Mouse (Mus musculus) naive thymus-derived CD4-positive, alpha-beta T cell, adult 2 months (primary cell): ENCODE data around the gene Prr29.
A peak's percentile ranks its signal among the peaks of the same experiment; 100 is the strongest.

Experiments used
- DNase-seq: peaks from one replicate; pipeline ENCODE4 v3.0.0-alpha.2; 2011; ENCODE audit warnings: low read depth

Prr29 gene

GRCm38 (mm10) chr11:106410011-106410410 is 44.7 kb downstream of the Prr29 start:
- DNase-seq: no peak

GRCm38 (mm10) chr11:106410507-106410906 is 45.2 kb downstream of the Prr29 start:
- no peak for DNase-seq

GRCm38 (mm10) chr11:106411157-106411556 is 45.9 kb downstream of the Prr29 start:
- no peak for DNase-seq

- no peak for DNase-seq
These were observed 47.5 kb downstream of the Prr29 start for GRCm38 (mm10) chr11:106412641-106413360.

DNA sequence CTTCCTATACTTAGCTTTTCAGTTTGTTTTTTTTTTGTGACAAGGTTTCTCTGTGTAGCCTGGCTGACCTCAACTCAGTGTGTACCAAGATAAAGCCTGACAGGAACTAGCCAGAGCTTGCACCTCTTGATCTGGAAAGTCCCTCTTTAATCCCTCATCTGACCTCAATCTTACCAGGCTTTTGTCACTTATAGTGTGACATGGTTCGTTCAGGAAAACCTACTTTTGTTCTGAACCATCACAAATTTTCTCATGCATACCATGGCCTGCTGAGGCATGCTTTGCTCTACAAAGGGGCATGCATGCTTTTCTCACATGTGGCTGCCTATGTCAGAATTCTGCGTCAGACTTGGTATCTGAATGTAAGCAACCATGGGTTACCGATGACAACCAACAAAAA is 51.1 kb downstream of the Prr29 start:
- no peak for DNase-seq

GRCm38 (mm10) chr11:106417860-106418259 is 52.6 kb downstream of the Prr29 start:
- DNase-seq: no peak

DNA sequence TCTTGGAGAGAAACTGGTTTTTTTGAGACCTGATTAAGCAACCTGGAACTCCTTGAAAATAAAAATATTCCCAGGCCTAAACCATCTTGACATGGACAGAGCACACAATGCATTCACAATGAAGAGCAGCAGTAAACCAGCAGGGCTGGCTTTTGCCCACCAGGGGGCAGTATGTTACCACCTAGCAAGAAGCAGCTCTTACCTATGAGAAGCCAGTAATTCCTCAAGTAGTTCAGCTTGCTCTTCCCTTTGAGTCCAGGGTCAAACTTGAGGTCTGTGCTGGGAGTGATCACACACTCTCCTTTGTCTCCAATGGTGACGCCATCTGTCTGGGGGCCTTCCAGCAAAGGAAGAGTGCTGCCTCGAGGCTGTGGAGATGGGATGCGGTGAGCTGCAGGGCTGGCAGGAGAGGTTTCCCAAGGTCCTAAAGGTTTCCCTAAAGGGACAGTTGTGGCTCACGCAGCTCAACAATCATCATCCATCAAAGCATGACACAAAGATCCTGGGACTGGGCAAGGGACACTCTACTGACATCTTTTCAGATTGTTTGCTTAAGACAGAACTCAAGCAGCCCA is 53.4 kb downstream of the Prr29 start:
- DNase-seq: peak; percentile 94

DNA sequence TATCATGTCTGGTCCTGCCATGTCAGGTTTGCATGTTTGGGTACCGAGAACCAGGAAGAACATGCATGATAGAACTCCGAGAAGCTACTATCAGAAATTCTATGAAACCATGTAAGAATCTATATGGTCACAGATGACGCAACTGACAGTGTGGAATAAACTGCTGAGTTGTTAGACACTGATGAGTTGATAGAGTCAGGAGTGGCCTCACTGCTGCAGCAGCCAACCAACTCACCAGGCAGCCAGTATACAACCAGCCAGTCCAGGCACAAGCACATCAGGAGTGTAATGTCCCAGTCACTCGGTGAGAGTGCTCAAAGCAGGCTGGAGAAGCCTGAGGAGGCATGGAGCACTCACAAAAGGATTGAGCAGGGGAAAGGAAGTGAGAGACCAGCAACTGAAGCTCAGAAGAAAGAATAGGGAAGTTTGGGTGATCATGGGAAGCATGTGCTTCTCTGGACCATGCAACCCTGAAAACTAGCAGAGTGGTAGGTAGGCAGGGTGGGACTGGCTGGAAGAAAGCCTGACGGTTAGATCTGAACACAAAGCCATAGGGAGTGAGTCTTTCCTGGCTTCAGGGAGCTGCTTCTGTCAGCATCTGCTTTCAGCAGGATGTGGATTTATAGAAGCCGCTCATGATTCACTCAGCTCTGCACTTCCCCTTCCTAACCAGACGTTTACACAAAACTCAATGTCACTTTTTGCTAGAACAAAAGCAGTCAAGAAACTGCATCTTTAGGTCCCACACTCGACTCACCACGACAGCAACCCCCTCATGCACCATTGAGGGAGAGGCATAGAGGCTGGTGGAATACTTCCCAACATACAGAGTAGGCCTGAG is 54.2 kb downstream of the Prr29 start:
- DNase-seq: no peak

GRCm38 (mm10) chr11:106425201-106425600 is 59.9 kb downstream of the Prr29 start:
- DNase-seq: no peak

GRCm38 (mm10) chr11:106426447-106426846 is 61.2 kb downstream of the Prr29 start:
- DNase-seq: no peak
